Mouse (Mus musculus) embryo, embryonic 10.5 days (tissue): Measurements from ENCODE around the gene Stx17.

ENCODE experiments used
- DNase-seq: peaks from one replicate; pipeline ENCODE4 v3.0.0-alpha.2; 2015; ENCODE audit warnings: low spot score

Stx17 gene

GRCm38 (mm10) chr4:48124773-48125469 lies at the start of gene Stx17:
Stx17 (plus strand) TSS chr4:48124915.
- peak; percentile 95 for DNase-seq

GRCm38 (mm10) chr4:48076693-48077471 lies 47.8 kb upstream of the Stx17 start:
- DNase-seq, result no peak

- peak; percentile 45 for DNase-seq
Measured at GRCm38 (mm10) chr4:48078213-48078612, 46.5 kb upstream of the Stx17 start.

- DNase-seq, result peak; percentile 12
Measured at GRCm38 (mm10) chr4:48079285-48080039, 45.3 kb upstream of the Stx17 start.

GRCm38 (mm10) chr4:48083452-48083851 lies 41.3 kb upstream of the Stx17 start:
- no peak for DNase-seq

GRCm38 (mm10) chr4:48086609-48087008 lies 38.1 kb upstream of the Stx17 start:
- DNase-seq, result no peak

- no peak for DNase-seq
Measured at GRCm38 (mm10) chr4:48087497-48087896, 37.2 kb upstream of the Stx17 start.

GRCm38 (mm10) chr4:48093221-48093620 lies 31.5 kb upstream of the Stx17 start:
- DNase-seq, result no peak

- DNase-seq, result no peak
Measured at GRCm38 (mm10) chr4:48100217-48100616, 24.5 kb upstream of the Stx17 start.

- DNase-seq, result no peak
Measured at GRCm38 (mm10) chr4:48101981-48102380, 22.7 kb upstream of the Stx17 start.

GRCm38 (mm10) chr4:48105387-48105786 lies 19.3 kb upstream of the Stx17 start:
- DNase-seq, result no peak

GRCm38 (mm10) chr4:48107086-48107485 lies 17.6 kb upstream of the Stx17 start:
- no peak for DNase-seq

GRCm38 (mm10) chr4:48108591-48108990 lies 16.1 kb upstream of the Stx17 start:
- no peak for DNase-seq

GRCm38 (mm10) chr4:48110331-48110730 lies 14.4 kb upstream of the Stx17 start:
- DNase-seq, result no peak

GRCm38 (mm10) chr4:48116191-48116590 lies 8.5 kb upstream of the Stx17 start:
- peak; percentile 10 for DNase-seq

GRCm38 (mm10) chr4:48124416-48124772 lies 321 bp upstream of the Stx17 start:
- DNase-seq, result no peak

- no peak for DNase-seq
Measured at GRCm38 (mm10) chr4:48130314-48130713, 5.6 kb downstream of the Stx17 start.

- DNase-seq, result no peak
Measured at GRCm38 (mm10) chr4:48131606-48132005, 6.9 kb downstream of the Stx17 start.

GRCm38 (mm10) chr4:48132721-48133120 lies 8.0 kb downstream of the Stx17 start:
- no peak for DNase-seq

GRCm38 (mm10) chr4:48149492-48149891 lies 24.8 kb downstream of the Stx17 start:
- no peak for DNase-seq

GRCm38 (mm10) chr4:48153229-48153628 lies 28.5 kb downstream of the Stx17 start:
- DNase-seq, result no peak

- DNase-seq, result no peak
Measured at GRCm38 (mm10) chr4:48155864-48156263, 31.1 kb downstream of the Stx17 start.

GRCm38 (mm10) chr4:48160386-48160785 lies 35.7 kb downstream of the Stx17 start:
- no peak for DNase-seq
